Mouse (Mus musculus) hindbrain, postnatal 0 days (tissue): Measurements from ENCODE around the gene Amer3. TPM values are rescaled to one million over a fixed set of nuclear protein-coding genes. Genes with fewer than 3 reads are reported as not detected.
"Not testable (repeated sequence)": the region's sequence is repeated elsewhere in the genome, so short reads cannot be mapped to it uniquely, and the experiment has no call there.

Experiments
- ATAC-seq: fragments of 200-750 bp; cut with Nextera tagmentation; 2 replicates; pipeline ENCODE4 v1.8.0; 2017; ENCODE audit warnings: mild to moderate bottlenecking, moderate TSS enrichment, moderate library complexity
- DNase-seq: peaks from one replicate; pipeline ENCODE4 v3.0.0-alpha.2; 2015; ENCODE audit warnings: low spot score
- H3K27ac ChIP-seq: fragments of 300-500 bp; sonication (generic); 2 replicates; pipeline ENCODE4 v1.5.1; 2014; ENCODE audit warnings: mild to moderate bottlenecking
- H3K27me3 ChIP-seq: fragments of 300-500 bp; sonication (generic); 2 replicates; pipeline ENCODE4 v1.6.1; 2014; ENCODE audit warnings: low read length, mixed read lengths; ENCODE audit not compliant: insufficient read depth
- H3K36me3 ChIP-seq: fragments of 300-500 bp; sonication (generic); 2 replicates; pipeline ENCODE4 v1.6.1; 2014; ENCODE audit warnings: low read length, mixed read lengths; ENCODE audit not compliant: insufficient read depth
- H3K4me1 ChIP-seq: fragments of 300-500 bp; sonication (generic); 2 replicates; pipeline ENCODE4 v1.6.1; 2014; ENCODE audit warnings: antibody characterized with exemption, low read length, mixed read lengths; ENCODE audit not compliant: insufficient read depth
- H3K4me2 ChIP-seq: fragments of 300-500 bp; sonication (generic); 2 replicates; pipeline ENCODE4 v1.6.1; 2014; ENCODE audit warnings: low read depth, mild to moderate bottlenecking, low read length, moderate library complexity, mixed read lengths
- H3K4me3 ChIP-seq: fragments of 300-500 bp; sonication (generic); 2 replicates; pipeline ENCODE4 v1.5.1; 2014; ENCODE audit warnings: low read length
- H3K9ac ChIP-seq: fragments of 300-500 bp; sonication (generic); replicated peaks from 2 replicates; pipeline ENCODE4 v1.6.1; 2014; ENCODE audit warnings: mild to moderate bottlenecking, low read length, moderate library complexity, mixed read lengths
- H3K9me3 ChIP-seq: fragments of 300-500 bp; sonication (generic); 2 replicates; pipeline ENCODE4 v1.6.1; 2016; ENCODE audit warnings: low read length, mixed read lengths
- CTCF ChIP-seq: IDR thresholded peaks from 2 replicates; pipeline ENCODE4 v1.5.1; 2016; ENCODE audit warnings: antibody characterized with exemption, control low read depth, low read depth
- WGBS: fragments of 180-500 bp; shearing (Covaris S2); extraction: QIAGEN DNeasy Blood & Tissue Kit; methylation state at CpG from one replicate; pipeline ENCODE4 v1.1.7; 2014; 5-methylcytosine and 5-hydroxymethylcytosine counted together
- polyA plus RNA-seq: library from polyadenylated mRNA; unstranded; fragments of >200 nt; fragmentation: Nextera tagmentation; extraction: Ambion mirVana; gene quantifications from 2 replicates; pipeline ENCODE4 v1.2.1, GENCODE M21; 2015
- total RNA-seq: library from RNA; depleted of rRNA; stranded (reverse); fragments of >200 nt; gene quantifications from 2 replicates; pipeline ENCODE4 v1.2.3, GENCODE M21; 2014; rRNA removed

Amer3 gene
- total and polyA plus RNA-seq, 2 experiments from 2014 or later, result 18.2 to 51.5 TPM

DNA sequence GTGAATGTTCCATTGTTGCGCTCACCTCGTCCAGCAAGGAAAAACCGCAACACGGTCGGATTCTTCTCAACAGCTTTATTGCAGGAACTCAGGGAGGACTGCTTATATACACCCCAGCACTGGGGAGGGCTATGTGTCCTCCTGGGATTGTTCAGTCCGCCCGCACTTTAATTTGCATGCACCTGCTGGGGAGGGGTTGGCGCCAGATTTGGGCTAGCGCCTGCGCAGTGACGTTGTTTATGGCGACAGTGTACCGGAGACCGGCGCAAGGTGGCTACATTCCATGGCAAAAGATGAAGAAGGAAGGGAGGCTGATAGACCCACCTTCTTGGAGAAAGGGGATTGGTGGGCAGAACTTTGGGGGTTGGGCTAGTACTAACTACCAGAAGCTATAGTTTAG is 20.5 kb downstream of the Amer3 start:
- Histone ChIP-seq H3K27ac (no peak overlapping the region), H3K4me2 (no peak overlapping the region), H3K4me3 (no peak overlapping the region), H3K9me3 (no peaks in the 10 kb centered on the region), H3K27me3 (no peaks in the 10 kb centered on the region), H3K4me1 (no peaks in the 10 kb centered on the region), H3K36me3 (no peaks in the 10 kb centered on the region), H3K9ac (no peak overlapping the region)
- no peak for TF ChIP-seq CTCF
- no peak; the same call in 1 of the 2 replicates for ATAC-seq
- DNase-seq, result no peak
- WGBS, result 65% methylated on average over 15 of the region's 15 CpGs

DNA sequence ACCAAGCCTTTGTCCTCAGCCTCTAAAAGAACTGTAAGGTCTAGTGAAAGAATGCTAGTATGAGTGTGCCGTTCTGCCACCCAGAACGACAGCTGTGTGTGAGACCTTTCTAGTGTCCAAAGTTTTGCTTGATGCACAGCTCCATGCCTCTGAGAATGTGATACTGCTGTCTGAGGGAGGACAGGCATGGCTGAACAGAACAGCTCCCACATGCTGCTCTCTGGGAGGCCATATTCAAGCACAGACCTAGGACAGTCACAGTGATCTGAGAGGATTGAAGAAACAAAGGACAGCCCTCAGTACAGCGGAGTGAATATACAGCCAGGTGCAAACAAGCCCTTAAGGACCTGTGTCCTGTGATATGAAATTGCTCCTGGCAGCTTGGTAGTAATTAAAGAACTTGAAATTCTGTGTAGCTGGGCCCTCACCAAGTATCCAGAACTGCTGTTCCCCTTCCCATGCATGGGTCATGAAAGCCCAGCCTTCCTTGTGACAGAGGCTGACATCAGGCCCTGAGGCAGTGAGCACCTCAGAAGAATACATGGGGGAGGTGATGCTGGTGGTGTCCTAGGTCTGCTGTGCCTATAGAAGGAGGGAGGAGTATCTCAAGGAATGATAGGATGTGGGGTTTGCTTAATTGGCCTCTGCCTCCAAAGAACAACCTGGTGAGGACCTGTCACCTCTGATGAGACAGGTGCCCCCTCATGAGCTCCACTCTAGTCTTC is 22.0 kb downstream of the Amer3 start:
- ATAC-seq, result 0 out of 2 replicates have a peak, but pooled peaks have one; percentile 5
- no peak overlapping the region for H3K27ac ChIP-seq
- WGBS, result 68% methylated on average over 3 of the region's 3 CpGs

DNA sequence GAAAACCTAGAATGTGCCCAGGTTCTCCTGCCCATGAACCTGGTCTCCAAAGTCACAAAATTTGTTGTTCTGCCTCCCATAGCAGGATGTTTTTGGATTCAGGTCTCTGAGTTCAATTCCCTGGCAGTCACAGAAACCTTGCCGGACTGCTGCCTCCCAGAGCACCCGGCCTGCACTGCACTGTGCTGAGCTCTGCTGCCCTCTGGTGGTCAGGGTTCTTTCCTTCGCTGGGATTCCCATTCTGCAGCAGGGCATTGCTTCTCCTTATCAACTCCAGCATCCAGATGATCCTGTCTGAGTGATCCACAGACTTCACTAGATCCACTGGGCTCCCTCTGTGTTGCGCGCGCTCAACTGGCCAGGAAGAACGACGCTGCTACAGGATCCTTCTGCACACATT is 22.9 kb downstream of the Amer3 start:
- Histone ChIP-seq H3K4me1 (no peaks in the 10 kb centered on the region), H3K4me3 (no peak overlapping the region), H3K27ac (no peak overlapping the region), H3K9me3 (no peaks in the 10 kb centered on the region), H3K36me3 (no peaks in the 10 kb centered on the region), H3K4me2 (no peak overlapping the region), H3K27me3 (no peaks in the 10 kb centered on the region), H3K9ac (no peak overlapping the region)
- 11% methylated on average over 8 of the region's 8 CpGs for WGBS
- peak; percentile 97 for TF ChIP-seq CTCF
- peak; percentile 91 for DNase-seq
- peak; percentile 80 for ATAC-seq

More for the DNA sequence above, 22.0 kb downstream of the Amer3 start:
- Histone ChIP-seq H3K4me3 (no peak overlapping the region), H3K36me3 (no peaks in the 10 kb centered on the region), H3K27me3 (no peaks in the 10 kb centered on the region), H3K9ac (no peak overlapping the region), H3K4me1 (no peaks in the 10 kb centered on the region), H3K9me3 (no peaks in the 10 kb centered on the region), H3K4me2 (no peak overlapping the region)
- TF ChIP-seq CTCF, result no peak
- no peak for DNase-seq

DNA sequence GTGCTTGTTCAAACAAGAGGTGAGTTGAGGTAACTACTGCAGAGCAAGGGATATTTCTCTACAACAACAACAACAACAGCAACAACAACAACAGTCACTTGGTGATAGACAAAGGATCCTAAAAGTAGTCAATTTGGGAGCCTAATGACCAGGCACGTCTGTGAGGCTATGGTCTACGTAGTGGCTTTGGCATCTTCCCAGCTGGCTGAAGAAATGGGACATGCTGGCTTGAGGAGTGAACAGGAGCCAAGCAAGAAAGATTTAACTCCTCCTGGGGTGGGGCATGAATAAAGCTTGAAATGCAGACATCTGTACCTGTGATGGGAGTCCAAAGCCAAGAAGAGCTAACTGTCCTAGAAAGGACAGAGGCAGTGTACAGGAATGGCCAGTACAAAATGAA is 34.3 kb downstream of the Amer3 start:
- no peaks in the 10 kb centered on the region for H3K27me3 ChIP-seq
- TF ChIP-seq CTCF, result no peak
- H3K4me2 ChIP-seq, result no peak overlapping the region
- no peak overlapping the region for H3K9ac ChIP-seq
- no peaks in the 10 kb centered on the region for H3K4me1 ChIP-seq
- no peaks in the 10 kb centered on the region for H3K36me3 ChIP-seq
- H3K9me3 ChIP-seq, result no peaks in the 10 kb centered on the region
- H3K4me3 ChIP-seq, result no peak overlapping the region
- 48% methylated on average over 2 of the region's 2 CpGs for WGBS
- no peak overlapping the region for H3K27ac ChIP-seq
- no peak for DNase-seq
- no peak for ATAC-seq

DNA sequence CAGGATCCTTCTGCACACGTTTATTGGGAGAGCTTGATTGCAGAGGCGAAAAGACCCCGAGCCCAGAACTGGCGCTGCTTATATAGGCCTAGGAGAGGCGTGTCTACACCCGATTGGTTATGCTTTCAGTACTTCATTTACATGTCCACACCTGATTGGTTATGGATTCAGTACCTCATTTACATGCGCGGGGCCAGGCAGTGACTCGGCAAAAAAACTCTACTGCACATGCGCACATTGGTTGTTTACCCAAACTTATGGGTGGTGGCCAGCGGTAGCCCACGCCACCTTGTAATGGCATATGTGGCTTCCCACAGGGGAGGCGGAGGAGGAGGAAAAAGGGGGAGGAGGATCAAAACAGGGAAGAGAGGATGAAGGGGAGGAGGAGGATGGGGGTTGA is 40.7 kb downstream of the Amer3 start:
- not testable (repeated sequence) for H3K4me2 ChIP-seq, H3K27ac ChIP-seq, H3K4me1 ChIP-seq, H3K9ac ChIP-seq, H3K4me3 ChIP-seq, ATAC-seq, DNase-seq, H3K27me3 ChIP-seq, H3K36me3 ChIP-seq, H3K9me3 ChIP-seq
- 96% methylated on average over 13 of the region's 13 CpGs for WGBS

DNA sequence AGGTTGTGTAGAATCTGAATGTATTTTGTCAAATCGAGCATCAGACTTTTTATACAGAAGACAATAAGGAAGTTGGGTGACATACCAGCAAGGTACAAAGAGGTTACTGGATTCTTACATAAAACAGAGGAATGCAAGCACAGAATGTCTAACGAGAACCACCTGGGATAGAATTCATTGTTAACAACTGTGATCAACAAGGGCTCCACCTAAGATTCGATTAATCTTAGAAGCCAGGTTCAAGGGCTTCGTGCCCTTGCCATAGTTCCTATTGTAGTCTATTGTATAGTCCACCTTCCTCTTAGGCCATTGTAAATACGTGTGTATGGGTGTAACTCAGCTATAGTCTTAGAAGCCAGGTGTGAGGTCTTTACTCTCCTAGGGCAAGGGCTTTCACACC is 41.3 kb downstream of the Amer3 start:
- not testable (repeated sequence) for H3K27me3 ChIP-seq, H3K4me1 ChIP-seq, ATAC-seq, H3K9ac ChIP-seq, H3K4me2 ChIP-seq, DNase-seq, H3K4me3 ChIP-seq, H3K9me3 ChIP-seq, H3K27ac ChIP-seq, H3K36me3 ChIP-seq
- 93% methylated on average over 5 of the region's 5 CpGs for WGBS

DNA sequence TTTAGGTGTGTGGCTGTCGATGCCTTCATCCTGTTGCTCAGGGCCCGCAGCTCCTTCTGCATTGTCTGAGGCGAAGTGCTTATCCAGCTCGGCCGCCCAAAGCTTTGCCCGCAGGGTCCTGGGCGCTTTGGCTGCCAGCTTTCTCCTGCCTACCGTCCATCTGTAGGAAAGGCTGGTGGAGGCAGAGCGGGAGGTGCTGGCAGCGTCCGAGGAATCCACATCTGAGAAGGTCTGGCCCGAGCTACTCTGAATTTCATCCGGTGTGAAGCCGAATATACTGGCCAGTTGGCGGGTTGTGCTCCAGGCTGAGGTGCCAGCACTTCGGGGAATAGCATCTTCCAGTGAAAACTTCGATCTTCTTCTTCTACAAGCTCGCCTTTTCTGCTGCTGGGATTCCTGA is 56.3 kb downstream of the Amer3 start:
- H3K36me3 ChIP-seq, result no peaks in the 10 kb centered on the region
- 75% methylated on average over 18 of the region's 18 CpGs for WGBS
- TF ChIP-seq CTCF, result no peak
- no peak overlapping the region for H3K9ac ChIP-seq
- H3K27me3 ChIP-seq, result no peaks in the 10 kb centered on the region
- DNase-seq, result peak; percentile 8
- H3K9me3 ChIP-seq, result no peaks in the 10 kb centered on the region
- no peak for ATAC-seq
- no peak overlapping the region for H3K27ac ChIP-seq
- no peaks in the 10 kb centered on the region for H3K4me1 ChIP-seq
- H3K4me3 ChIP-seq, result no peak overlapping the region
- H3K4me2 ChIP-seq, result no peak overlapping the region

Other genes with a start within 250 kb of the Amer3 start
- gene Ccdc115, start 140.0 kb upstream of the Amer3 start, total RNA-seq, result 38.3 and 47.8 TPM in 2 replicates
- 51.7 and 52.0 TPM in 2 replicates for gene Ccdc115, start 140.0 kb upstream of the Amer3 start, polyA plus RNA-seq
- gene Imp4, start 139.8 kb upstream of the Amer3 start, total RNA-seq, result 21.5 and 30.7 TPM in 2 replicates
- 41.3 and 47.7 TPM in 2 replicates for gene Imp4, start 139.8 kb upstream of the Amer3 start, polyA plus RNA-seq
- 0.25 and 0.63 TPM in 2 replicates for gene Ptpn18, start 119.9 kb upstream of the Amer3 start, total RNA-seq
- 6.7 and 6.9 TPM in 2 replicates for gene Ptpn18, start 119.9 kb upstream of the Amer3 start, polyA plus RNA-seq
- gene Prss39, start 81.2 kb upstream of the Amer3 start, total RNA-seq, result not detected in 2 replicates
- not detected in 2 replicates for gene Prss39, start 81.2 kb upstream of the Amer3 start, polyA plus RNA-seq
- 1.2 TPM in 1 of 2 replicates, not detected in the other for gene Cfc1, start 44.0 kb upstream of the Amer3 start, total RNA-seq
- gene Cfc1, start 44.0 kb upstream of the Amer3 start, polyA plus RNA-seq, result 0.30 and 0.36 TPM in 2 replicates
- gene Prss40, start 18.7 kb upstream of the Amer3 start, total RNA-seq, result not detected in 2 replicates
- gene Prss40, start 18.7 kb upstream of the Amer3 start, polyA plus RNA-seq, result 0.09 TPM in 1 of 2 replicates, not detected in the other